Mouse (Mus musculus) layer of hippocampus, adult 18-20 months (tissue): Measurements from ENCODE around the gene Chp2. TPM values are rescaled to one million over a fixed set of nuclear protein-coding genes. Genes with fewer than 3 reads are reported as not detected.
A peak's percentile ranks its signal among the peaks of the same experiment; 100 is the strongest.
"Not testable (repeated sequence)": the region's sequence is repeated elsewhere in the genome, so short reads cannot be mapped to it uniquely, and the experiment has no call there.

Experiments used
- DNase-seq, 2 experiments: peaks; one replicate each; pipeline ENCODE4 v3.0.0; 2022; ENCODE audit warnings: low spot score in 2 of 2
- total RNA-seq, 2 experiments: library from RNA; stranded (reverse); gene quantifications; 2 replicates each; pipeline ENCODE4 v1.2.3; 2021

Gene Chp2
- total RNA-seq, 2 experiments from 2014 or later, result 3.3 to 3.7 TPM

GRCm38 (mm10) chr7:122242260-122242659 lies 23.0 kb downstream of the Chp2 start:
- DNase-seq, result peak in 1 of 2 experiments; percentile 44

- not testable (repeated sequence) for DNase-seq
These were observed 23.4 kb downstream of the Chp2 start for GRCm38 (mm10) chr7:122242744-122243143.

- DNase-seq, result no peak
These were observed 24.9 kb downstream of the Chp2 start for GRCm38 (mm10) chr7:122244166-122244565.

- no peak for DNase-seq
These were observed 25.3 kb downstream of the Chp2 start for GRCm38 (mm10) chr7:122244584-122244983.

GRCm38 (mm10) chr7:122245976-122246375 lies 26.7 kb downstream of the Chp2 start:
- DNase-seq, result no peak

GRCm38 (mm10) chr7:122247254-122247864 lies 28.1 kb downstream of the Chp2 start:
- no peak for DNase-seq

- peak in 1 of 2 experiments; percentile 52 for DNase-seq
These were observed 30.1 kb downstream of the Chp2 start for GRCm38 (mm10) chr7:122249321-122249821.

- DNase-seq, result peak; percentile 72 to 88
These were observed 32.1 kb downstream of the Chp2 start for GRCm38 (mm10) chr7:122251197-122252011.

- no peak for DNase-seq
These were observed 37.4 kb downstream of the Chp2 start for GRCm38 (mm10) chr7:122256722-122257121.

- no peak for DNase-seq
These were observed 39.2 kb downstream of the Chp2 start for GRCm38 (mm10) chr7:122258521-122258920.

- no peak for DNase-seq
These were observed 40.8 kb downstream of the Chp2 start for GRCm38 (mm10) chr7:122260055-122260602.

- DNase-seq, result no peak
These were observed 49.7 kb downstream of the Chp2 start for GRCm38 (mm10) chr7:122268983-122269486.

- no peak for DNase-seq
These were observed 53.0 kb downstream of the Chp2 start for GRCm38 (mm10) chr7:122272334-122272733.

Other genes starting within 250 kb of the Chp2 start
- 10 to 100 TPM; 41.5 to 46.0 TPM for gene Cog7, start 237.8 kb upstream of the Chp2 start, total RNA-seq
- 10 to 100 TPM; 29.0 to 30.3 TPM for gene Gga2, start 198.3 kb upstream of the Chp2 start, total RNA-seq
- gene Ubfd1, start 152.3 kb upstream of the Chp2 start, total RNA-seq, result 10 to 100 TPM; 55.0 to 60.1 TPM
- gene Ears2, start 152.2 kb upstream of the Chp2 start, total RNA-seq, result 1 to 10 TPM; 9.5 to 9.9 TPM
- 100 to 1,000 TPM; 305 to 306 TPM for gene Ndufab1, start 117.6 kb upstream of the Chp2 start, total RNA-seq
- gene Palb2, start 86.5 kb upstream of the Chp2 start, total RNA-seq, result 1 to 10 TPM; 1.1 to 1.9 TPM
- gene Dctn5, start 86.5 kb upstream of the Chp2 start, total RNA-seq, result 100 to 1,000 TPM; 104 TPM
- 1 to 10 TPM; 1.4 to 1.9 TPM for gene Plk1, start 60.1 kb upstream of the Chp2 start, total RNA-seq
- gene Ern2, start 33.3 kb upstream of the Chp2 start, total RNA-seq, result 1 to 10 TPM in 1 of 2 experiments, under 1 TPM in 1; 0.36 to 1.1 TPM
- gene Prkcb, start 69.3 kb downstream of the Chp2 start, total RNA-seq, result 100 to 1,000 TPM; 741 to 778 TPM